Mouse (Mus musculus) bone marrow, adult 2 months (tissue): ENCODE measurements at regions not wholly inside any gene's neighbourhood (a gene's known extent, or its start where the extent isn't known, plus 50 kb on each side); places are given as distances from the start of the nearest gene placed in this dataset.

Experiments used
- CTCF ChIP-seq: fragments of 200-500 bp; IDR thresholded peaks from 2 replicates; pipeline ENCODE4 v1.5.1; 2011; ENCODE audit warnings: low read length, control low read depth; ENCODE audit not compliant: control insufficient read depth, insufficient read depth
- POLR2A ChIP-seq: fragments of 200-500 bp; IDR thresholded peaks from 2 replicates; pipeline ENCODE4 v1.6.1; 2011; ENCODE audit warnings: low read depth, mild to moderate bottlenecking, control low read depth, low read length, borderline replicate concordance; ENCODE audit not compliant: control insufficient read depth

DNA sequence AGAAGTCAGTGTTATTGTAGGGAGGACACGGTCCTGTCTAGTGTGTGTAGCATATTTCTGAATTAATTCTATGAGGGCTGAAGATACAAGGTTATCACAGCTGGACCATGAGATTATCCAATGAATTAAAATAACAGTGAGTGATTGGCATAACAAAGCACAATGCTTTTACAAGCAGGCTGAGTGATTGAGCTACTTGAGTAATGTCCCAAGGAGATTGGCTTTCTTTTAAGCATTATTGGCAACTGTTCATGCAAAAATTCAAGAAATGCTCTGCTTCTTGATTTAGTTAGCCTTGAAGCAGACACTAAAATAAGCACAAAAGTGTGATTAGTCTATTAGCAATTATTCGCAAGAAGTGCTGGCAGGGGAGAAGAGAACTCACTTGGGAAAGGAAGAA, 219.4 kb upstream of the Etaa1 start:
- no peak for TF ChIP-seq CTCF
- no peak for TF ChIP-seq POLR2A
